Mouse (Mus musculus) liver, postnatal 0 days (tissue): ENCODE data around the gene Bbs9.

ENCODE experiments used
- CTCF ChIP-seq: sonication (generic); IDR thresholded peaks from 2 replicates; pipeline ENCODE4 v1.5.1; 2016; ENCODE audit warnings: antibody characterized with exemption, low read depth
- EP300 ChIP-seq: IDR thresholded peaks from 2 replicates; pipeline ENCODE4 v1.6.1; 2016; ENCODE audit warnings: antibody characterized with exemption, low read depth, mild to moderate bottlenecking

- no peak for TF ChIP-seq CTCF
- peak; percentile 32; the same call in 1 of the 2 replicates for TF ChIP-seq EP300
Measured at GRCm38 (mm10) chr9:22809621-22810126, 334.2 kb downstream of the Bbs9 start.
